Mouse (Mus musculus) kidney, adult 8-10 months (tissue): Measurements from ENCODE around the gene Nudt19.
A peak's percentile ranks its signal among the peaks of the same experiment; 100 is the strongest.
"Not testable (repeated sequence)": the region's sequence is repeated elsewhere in the genome, so short reads cannot be mapped to it uniquely, and the experiment has no call there.

ENCODE experiments used
- DNase-seq, 2 experiments: peaks; one replicate each; pipeline ENCODE4 v3.0.0; 2022

Gene Nudt19

DNA sequence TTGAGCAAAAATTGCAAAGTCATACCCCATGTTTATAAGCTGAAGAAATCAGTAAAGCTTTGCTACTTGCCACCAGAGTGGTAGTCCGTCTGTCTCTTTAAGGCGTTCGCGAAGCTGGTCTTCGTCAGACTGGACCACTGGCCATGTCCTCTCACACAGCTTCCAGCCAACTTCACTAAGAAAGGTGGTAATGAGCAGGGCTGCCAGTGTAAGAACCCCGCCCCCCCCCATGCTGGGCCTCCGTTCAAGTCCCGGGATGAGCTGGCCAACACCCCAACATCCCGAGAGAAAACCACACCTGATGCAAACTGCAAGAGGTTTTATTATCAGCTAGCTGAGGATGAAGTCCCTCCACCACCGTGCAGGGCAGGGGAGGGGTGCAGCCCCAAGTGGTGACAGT, 8.8 kb upstream of the Nudt19 start:
- not testable (repeated sequence) for DNase-seq

DNA sequence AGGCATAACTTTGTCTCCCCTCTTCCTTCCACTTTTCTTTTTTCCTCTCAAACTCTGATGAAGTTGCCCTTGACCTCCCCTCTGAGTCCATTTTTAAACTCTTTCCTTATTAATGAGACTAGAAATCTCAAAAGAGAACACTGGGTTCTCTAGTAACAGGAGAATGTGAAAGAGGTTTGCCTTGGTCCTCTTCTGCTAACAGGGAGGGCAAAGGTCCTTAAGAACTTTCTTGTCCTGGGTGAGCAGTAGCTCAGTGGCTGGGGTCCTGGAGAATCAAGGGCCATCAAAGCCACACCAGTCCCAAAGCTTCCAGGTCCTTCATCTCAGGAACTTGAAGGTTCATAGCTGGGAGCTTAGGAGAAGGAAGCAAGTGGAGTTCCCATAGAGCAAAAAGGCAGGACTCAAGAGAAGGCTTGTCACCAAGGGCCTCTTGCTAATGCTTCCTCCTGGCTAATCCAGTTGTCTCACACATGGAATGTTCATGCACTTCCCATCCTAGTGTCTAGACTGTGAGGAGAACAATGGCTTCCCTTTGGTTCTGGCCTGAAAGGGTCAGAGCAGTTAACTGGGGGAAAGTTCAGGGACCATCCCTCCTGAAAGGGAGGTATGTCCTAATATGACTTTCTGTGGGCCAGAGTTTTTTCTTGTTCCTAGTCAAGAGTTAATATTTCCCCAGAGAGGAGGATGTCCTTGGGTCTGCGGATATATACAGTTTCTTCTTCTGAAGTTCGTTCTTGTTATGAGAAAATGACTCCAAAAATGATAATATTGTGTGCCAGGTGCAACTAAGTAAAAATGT, 8.2 kb upstream of the Nudt19 start:
- no peak for DNase-seq

DNA sequence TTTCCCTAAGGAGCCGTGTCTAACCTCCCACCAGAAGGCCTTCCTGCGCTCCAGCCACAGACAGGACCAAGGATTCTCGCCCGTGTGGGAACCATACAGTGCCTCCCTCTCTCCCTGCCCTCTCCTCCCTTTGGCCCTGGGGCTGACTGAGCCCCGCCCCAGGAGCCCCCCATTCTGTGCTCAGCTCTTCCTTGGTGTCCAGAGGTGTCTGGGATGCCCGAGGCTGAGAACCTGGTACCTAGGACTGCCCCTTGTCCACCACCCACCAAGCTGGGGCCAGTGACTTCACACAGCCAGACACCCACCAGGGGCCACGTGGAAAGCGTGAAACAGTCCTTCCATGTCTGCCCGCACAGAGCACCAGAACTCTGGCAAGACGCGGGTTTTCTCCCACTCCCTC, 7.0 kb upstream of the Nudt19 start:
- DNase-seq: no peak

DNA sequence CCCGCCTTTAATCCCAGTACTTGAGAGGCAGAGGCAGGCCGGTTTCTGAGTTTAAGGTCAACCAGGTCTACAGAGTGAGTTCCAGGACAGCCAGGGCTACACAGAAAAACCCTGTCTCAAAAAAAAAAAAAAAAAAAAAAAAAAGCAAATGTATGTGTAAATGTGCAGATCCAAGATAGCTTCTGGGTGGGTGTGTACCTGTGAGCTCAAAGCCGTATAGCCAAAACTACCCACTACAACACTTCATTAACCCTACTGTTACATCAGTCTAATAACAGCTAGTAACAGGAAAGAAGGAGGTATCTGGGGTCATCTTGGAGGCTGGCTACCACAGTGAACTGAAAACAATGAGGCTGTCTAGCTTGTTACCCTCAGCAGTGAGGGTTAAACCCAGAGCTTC, 3.7 kb upstream of the Nudt19 start:
- DNase-seq: no peak

DNA sequence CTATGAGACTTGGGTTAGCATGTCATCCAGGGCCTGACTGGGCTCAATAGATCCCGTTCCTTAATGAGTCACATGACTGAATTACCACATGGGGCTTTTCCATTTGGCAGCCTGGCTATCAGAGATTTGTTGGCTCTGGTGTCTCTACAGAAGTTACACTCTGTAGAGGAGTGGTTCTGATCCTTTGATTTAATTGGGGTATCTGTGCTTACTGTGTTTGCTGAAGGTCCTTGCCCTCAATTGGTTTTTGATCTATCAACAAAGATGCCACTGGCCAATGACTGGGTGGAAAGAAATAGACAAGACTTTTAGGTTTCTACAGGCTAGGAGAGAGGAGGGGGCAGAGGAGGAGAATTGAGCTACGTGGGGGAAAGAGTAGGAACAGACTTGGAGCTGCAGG, 2.6 kb upstream of the Nudt19 start:
- no peak for DNase-seq

DNA sequence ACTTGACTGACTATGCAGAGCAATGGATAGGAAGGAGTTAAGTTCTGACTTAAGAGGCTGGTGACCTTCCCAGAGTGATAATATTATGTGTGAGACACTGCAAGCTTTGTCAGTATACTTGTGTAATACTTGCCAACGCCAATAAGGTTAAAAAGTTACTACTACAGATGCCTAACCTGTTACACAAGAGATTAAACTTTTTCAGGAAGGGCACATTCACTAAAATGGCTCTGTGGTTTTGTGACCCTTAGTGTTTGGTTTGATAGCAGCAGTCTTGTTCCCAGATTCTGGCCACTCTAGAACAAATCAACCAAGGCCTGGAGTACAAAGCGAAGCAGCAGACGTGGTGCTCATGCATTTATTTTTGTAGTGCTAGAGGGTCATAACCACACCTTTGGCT, 1.5 kb upstream of the Nudt19 start:
- peak in 1 of 2 experiments; percentile 68 for DNase-seq

DNA sequence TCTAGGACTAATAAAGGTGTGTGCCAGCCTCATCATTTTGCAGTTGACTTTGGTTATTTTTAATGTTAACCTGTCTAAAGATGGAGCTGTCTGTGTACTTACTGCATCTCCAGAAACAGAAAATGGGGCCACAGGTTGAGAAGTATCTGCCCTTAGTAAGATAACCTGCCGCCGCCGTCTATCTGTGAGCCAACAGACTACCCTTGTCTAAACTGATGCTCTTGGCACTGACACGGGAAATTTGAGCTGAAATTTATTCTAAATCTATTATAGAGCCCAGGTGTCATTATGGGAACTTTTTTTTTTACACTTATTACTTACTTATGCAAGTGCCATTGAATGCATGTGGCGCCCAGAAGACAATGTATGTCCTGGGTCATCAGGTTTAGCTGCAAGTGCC, 801 bp upstream of the Nudt19 start:
- DNase-seq: no peak

DNA sequence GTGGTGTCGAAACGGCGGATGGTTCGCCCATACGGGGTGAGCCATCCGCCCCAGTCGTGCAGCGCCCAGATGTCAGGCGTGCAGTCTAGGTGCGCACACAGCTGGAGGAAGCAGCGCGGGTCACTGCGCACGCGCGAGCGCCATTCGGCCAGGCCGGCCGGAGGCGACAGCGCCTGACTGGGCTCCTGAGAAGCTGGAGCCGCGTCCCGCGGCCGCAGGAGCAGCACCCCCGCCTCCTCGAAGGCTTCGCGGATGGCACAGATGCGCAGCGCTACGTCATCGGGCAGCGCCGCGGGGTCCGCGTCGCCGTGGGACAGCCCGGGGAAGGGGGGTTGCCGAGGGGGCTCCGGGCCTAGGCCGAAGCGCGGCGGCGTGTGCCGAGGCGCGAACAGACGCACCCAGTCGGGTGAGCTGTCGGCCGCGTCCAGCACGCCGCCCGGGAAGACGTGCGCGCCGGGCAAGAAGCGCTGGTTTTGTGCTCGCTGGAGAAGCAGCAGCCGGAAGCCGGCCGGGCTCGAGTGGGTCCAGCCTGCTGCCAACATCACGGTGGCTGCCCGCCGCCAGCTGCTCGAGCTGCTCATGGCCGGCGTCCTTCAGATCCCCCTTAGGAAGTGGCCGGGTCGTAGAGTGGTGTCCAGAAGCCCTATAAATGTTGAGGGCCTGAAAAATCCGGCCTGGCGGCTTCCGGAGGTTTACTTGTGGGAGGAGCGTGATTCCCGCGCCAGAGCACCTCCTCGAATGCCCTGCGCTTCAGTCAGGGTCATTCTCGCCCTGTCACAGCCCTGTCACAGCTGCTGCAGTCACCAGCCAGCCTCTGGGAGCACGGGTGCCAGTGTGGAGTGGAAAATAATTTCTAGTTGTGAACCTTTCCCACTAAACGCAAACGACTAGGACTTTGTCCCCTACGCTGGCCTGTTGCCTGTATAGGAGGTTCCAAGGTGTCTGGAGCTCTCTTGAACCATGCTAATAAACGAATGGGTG, 590 bp downstream of the Nudt19 start:
- peak; percentile 91 to 92 for DNase-seq

DNA sequence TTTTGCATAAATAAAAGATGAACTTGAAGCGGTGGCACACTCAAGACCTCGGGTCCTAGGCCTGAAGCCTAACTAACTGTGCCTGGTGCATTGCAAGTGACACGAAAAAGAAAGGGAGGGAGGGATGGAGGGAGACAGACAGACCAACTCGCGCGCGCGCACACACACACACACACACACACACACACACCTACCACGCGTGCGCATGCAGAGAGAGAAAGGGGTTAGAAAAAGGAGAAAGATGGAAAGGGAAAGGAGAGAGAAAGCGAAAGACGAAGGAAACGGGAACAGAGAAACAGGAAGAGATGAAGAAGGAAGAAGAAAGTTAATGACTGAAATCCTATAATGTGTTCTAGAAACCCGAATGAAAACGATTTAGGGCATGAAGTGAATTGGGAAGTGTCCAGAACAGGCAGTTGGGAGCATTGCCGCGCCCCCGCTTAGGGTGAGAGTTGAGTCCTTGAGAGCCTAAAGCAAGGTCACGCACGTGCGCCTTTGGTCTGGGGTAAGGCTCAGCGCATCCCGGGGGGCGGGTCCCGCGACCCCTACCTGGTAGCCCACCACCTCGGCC, 1.4 kb downstream of the Nudt19 start:
- no peak for DNase-seq

DNA sequence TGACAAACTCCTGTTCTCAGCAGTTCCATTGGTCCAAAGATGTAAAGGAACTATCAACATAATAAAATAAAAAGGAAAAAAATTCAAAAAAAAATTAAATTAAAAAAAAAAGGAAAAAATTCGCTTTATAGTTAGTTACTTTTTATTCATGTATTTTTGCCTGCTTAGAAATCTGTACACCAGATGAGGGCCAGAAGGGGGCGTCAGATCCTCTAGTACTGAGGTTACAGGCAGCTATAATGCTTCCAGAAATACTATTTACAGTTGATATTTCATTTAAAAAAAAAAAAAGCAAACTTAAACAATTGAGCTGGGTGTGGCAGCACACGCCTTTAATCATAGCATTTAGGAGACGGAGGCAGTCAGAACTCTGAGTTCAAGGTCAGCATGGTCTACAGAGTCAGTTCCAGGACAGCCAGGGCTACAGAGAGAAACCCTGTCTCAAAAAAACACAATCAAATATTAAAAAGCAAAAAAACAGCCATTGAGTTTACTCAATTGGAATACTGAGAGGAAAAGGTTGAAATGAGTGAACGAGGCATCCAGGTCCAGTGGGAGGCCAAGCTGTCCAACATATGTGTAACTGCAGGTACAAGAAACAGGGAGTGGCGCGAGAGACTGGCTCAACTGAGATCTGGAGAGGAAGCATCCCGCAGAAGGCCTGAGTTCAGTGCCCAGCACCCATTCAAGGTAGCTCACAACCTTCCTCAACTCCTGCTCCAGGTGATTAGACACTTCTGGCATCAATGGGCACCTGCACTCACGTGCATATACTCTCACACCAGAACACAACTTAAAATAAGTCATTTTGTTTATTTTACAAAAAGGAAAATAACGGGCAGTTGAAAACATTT, 2.1 kb downstream of the Nudt19 start:
- peak in 1 of 2 experiments; percentile 65 for DNase-seq

DNA sequence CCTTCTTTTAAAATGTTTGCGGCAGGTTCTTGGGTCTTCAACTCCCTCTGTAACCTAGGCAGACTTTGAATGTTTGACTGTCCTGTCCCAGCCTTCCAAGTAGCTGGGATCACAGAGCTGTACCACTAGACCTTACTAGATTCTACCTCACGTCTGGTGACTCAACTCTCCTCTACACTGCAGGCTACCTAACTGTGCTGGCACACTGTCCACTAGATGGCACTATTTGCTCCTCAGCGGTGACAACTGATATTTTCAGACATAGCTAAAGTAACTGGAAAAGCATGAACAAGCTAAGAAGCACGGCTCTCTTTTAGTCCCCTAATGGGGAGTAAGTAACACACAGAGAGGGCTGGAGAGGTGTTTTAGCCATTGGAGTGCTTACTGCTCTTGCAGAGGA, 10.2 kb downstream of the Nudt19 start:
- DNase-seq: peak; percentile 61 to 79

DNA sequence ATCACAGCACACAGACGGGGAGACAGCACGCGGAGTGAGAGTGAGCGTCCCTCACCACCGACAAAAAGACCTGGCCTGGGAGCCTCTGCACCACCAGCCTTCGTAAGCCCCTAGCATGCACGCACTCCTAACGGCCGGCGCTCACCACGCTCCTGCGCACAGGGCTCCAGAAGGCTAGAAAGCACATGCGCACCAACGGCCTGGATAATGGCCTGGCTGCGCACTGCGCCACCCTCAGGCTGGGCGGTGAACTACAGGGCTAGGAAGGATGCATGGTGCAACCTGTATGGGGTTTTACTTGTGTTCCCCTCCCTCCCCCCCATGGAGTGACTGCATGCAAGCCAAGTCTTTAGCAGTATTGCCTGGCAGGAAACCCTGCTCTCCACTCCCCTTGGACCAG, 18.5 kb downstream of the Nudt19 start, which contains the start of gene Tdrd12:
Gene Tdrd12 (minus strand): TSS at position 184 of the 400 bp plus-strand sequence.
- DNase-seq: no peak

DNA sequence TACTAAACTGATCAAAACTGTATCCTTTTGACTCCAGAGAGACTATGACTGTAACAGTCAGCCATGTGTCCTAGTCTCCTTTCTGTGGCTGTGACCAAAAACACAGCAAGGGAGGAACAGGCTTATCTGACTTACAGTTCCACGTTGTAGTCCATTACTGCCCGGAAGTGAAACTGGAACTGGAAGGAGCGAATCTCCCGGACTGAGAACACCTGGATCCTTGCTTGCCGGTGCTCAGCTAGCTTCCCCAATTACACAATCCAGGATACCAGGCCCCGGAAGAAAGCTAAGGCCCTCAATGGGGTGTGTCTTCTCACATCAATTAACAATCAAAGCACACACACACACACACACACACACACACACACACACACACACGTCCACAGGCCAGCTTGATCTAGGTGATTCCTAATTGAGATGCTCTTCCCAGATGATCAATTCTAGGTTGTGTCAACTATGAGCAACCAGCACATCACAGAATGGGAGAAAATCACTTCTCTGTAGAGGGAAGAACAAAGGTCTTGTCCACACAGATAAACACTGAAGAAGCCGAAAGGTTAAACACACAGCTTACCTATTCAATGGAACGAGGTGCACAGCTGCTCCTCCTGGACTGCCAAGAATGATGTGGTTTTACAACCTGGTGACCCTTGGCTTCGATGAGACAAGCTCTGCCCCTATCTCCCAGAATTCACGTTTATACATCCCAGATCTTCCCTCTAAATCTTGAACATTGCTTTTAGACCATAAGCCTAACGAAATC, 20.2 kb downstream of the Nudt19 start:
- no peak for DNase-seq

DNA sequence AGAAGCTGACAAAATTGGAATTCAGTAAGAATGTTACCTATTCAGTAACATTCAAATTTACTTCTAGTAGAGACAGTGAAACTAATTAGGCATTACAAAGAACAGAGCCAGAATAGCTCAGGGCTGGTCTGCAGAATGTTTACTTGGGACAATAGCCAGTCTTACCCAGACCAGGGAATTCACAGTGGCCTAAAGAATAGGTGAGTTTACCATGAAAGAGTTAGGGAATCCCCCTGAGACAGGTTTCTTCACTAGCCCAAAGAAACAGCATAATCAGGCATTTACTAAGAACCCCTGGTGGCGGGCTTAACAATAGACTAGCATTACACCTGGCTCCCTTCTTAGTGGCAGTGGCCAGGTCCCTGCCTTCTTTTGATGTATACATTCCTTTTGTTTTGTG, 25.6 kb downstream of the Nudt19 start:
- DNase-seq: not testable (repeated sequence)

DNA sequence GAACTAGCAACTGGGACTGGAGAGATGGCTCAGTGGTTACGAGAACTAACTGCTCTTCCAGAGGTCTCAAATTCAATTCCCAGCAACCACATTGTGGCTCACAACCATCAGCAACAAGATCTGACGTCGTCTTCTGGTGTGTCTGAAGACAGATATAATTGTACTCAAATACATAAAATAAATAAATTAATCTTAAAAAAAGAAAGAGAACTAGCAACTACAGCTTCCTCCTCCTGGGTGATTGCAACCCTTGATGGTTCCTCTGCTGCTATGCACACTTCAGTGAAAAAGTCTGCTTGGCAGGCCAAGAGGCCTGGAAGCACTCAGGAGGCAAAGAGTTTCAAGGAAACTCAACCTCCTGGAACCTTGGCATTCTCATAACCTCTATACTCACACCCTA, 26.1 kb downstream of the Nudt19 start:
- DNase-seq: no peak

DNA sequence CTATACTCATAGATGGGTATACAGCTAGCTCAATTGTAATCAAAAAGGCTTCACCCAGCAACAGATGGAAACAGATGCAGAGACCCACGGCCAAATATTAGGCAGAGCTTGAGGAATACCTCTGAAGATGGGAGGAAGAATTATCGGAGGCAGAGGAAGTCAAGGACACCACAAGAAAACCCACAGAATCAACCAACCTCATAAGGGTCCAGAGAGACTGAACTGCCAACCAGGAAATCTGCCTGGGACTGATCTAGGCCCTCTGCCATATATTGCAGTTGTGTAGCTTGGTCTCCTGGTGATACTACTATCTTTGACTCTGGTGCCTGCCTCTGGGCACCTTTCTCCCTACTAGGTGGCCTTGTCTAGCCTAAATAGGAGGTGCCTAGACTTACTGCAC, 29.3 kb downstream of the Nudt19 start:
- no peak for DNase-seq

DNA sequence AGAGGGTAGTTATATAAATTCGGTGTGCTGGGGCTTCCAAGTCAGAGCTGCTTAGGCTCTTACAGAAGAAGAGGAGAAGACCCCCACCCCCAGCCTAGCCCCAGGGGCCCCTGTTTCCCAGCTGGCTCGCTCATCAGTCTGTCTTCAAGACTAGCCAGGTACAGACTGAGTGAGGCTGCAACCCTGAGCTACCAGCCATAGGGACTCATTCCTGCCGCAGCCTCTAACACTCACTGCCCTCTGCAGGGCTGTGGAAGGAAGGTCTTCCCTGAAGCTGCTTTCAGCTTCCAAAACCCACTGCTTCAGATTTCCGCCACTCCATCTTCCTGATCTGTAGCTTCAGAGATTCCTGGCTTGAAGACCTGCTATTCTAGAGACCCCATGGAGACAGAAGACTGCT, 54.1 kb downstream of the Nudt19 start:
- DNase-seq: peak in 1 of 2 experiments; percentile 7

DNA sequence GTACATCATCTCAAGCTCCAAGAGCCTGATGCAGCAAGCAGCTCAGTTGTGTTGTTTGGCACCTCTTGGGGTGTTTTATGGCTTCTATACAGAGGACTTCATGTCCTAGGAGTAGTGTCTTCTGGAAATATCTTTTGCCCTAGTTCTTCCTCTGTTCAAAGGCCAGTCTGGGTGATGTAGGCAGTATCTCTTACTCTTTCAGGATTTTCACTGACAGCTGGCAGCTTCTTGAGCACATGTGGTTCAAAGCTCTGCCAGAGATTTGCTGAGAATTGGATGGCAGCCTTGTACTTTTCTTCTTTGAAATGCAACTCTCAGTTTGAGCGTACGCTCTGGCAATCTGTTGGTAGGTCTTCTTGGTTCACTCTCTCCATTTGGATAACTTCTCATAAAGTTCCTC, 58.6 kb downstream of the Nudt19 start:
- DNase-seq: no peak
